Mouse (Mus musculus): ENCODE data around the gene Cdk8.

Cdk8 gene

DNA sequence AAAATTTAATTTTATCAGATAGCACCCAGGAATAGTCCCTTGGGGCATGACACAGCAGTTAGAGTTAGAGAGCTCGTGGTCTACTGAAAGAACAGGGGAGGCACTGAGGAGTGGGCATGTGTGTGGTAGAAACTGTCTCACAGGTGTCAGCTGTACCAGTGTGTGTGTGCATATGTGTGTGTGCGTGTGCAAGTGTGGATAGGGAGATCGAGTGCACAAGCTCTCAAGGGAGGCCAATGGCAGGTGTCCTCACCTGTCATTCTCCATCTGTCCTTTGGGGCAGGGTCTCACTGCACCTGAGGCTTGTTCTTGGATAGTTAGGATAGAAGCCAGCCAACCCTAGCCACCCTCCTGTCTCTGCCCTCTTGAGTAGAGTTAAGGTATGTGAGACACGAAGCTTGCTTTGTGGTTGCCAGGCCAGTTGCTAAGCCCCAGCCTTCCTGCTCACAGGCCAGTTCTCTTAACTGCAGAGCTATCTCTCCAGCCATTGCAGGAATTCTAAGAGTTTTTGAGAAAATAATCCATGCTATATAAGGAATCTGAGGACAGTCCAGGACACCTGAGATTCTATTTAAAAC, 50.3 kb downstream of the Cdk8 start:
- no peak for DNase-seq (ENCODE audit: low spot score in 2 of 2)

DNA sequence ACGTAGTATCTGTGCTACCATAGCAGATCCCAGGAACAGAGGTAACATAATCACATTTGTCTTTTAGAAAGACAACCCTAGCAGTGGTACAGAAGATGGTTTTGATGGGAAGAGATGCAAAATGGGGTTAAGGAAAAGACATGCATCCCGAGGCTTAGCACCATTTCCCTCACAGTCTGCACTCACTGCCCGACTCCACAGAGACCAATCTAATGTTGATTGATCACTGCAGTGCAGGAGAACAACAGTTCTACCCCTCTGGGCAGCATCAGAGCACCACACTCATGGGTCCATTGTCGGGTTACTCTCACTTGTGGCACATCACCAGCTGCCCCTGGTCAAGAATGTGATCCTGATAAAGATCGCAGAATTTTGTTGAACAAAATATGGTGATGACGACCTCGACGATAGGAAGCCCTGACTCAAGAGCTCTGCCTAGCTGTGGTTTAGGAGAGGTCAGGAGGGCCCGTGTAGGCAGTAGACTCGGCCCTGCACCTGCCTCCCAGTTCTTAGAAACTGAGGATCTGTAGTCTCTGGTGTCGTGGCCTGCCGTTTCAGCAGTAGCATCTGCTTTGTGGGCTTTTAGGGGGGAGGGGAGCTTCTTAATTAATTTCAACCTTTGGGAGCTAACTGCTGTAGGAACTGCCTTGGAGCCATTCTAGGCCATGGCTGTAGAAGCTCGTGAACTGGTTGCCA, 51.0 kb downstream of the Cdk8 start:
- no peak for DNase-seq (ENCODE audit: low spot score in 2 of 2)

DNA sequence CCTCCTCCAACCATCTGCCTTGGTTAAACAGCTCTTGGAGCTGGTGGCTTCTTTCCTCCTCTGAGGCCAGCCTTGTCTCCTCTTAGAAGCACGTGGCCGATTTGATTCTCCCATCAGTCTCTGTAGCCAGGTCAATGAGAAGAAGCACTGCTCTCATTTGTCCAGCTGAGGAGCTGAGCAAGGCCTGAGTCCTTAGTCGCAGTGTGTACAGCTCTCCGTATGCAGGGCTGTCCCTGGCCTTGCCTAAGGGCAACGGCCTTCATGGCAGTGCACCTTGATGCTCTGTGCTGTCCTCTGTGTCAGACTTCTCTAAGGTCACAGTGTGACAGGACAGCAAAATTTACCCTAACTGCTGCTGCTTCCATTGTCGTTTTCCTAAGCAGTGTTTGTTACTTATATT, 52.9 kb downstream of the Cdk8 start:
- DNase-seq (ENCODE audit: low spot score in 2 of 2): no peak

DNA sequence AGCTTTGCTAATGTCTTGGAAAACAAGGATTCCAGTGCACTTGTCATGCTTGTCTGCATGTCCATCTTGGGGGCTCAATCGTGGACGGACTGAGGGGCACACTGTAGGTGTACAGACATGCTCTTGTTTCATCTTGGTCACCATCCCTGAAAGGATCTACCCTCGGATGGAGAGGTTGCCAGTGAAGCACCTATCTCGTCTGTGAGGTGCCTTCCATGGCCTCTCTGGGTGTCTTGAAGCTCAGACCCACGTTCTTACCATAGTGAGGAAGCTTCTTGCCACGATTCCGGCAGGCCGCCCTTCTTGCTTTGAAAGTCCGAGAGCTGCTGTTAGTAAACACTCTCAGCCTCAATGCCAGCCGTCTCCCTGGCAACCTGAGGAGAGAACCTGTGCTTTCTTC, 56.4 kb downstream of the Cdk8 start:
- DNase-seq (ENCODE audit: low spot score in 2 of 2): no peak

DNA sequence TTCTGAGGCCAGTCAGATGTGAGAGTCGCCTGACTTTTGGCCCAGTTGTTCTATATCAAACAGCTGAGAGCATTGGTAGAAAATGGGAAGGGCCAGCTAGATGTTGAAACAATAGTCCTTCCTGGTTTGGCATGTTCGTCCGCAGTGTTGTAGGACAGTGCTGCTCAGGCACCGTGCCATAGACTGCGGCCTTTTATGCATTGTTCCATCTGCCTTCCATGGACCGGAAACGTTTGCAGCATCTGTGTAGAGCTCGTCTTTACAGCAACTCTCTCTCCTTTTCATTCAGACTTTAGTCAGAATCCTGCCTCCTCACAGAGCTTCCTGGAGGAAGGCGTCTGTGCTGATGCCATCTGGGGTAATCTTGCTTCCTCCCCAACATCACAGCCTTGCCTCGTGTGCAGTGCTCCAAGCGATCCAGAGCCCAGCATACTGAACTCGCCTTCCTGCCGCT, 57.0 kb downstream of the Cdk8 start:
- DNase-seq (ENCODE audit: low spot score in 2 of 2): no peak

DNA sequence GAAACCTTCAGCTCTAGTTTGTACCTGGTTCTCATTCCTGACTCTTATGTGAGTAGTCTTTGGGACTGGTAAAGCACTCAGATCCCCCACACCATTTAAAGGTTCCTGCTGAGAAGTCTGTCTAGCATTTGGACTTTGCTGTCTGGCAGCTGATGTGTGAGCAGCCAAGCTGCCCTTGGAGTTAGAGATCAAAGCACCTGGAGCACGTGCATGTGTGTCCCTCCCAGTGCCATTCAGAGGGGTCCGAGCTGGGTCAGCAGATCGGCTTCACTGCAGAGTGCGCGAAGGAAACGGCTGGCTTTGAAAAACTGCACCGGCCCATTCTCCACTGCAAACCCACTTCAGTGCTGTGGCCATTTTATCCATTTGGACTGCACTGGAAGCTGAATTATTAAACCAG, 58.9 kb downstream of the Cdk8 start:
- no peak for DNase-seq (ENCODE audit: low spot score in 2 of 2)

DNA sequence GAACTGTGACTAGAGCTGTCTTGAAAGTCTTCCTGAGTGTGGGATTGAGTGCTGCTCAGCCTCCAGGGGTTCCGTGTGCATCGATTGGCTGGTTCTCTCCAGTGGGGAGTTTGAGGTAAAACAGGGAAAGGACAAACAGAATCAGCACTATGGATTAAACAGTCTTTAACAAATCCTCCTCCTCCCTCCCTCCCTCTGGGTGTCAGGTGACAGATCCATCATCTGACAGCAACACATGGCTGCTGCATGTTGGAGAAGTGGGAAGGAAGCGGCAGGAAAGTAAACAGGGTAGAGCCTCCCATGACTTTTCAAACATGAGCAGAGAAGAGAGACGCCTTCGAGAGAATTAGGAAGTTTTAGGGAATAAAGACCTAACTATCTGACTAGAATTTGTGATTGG, 59.4 kb downstream of the Cdk8 start:
- DNase-seq (ENCODE audit: low spot score in 2 of 2): no peak

DNA sequence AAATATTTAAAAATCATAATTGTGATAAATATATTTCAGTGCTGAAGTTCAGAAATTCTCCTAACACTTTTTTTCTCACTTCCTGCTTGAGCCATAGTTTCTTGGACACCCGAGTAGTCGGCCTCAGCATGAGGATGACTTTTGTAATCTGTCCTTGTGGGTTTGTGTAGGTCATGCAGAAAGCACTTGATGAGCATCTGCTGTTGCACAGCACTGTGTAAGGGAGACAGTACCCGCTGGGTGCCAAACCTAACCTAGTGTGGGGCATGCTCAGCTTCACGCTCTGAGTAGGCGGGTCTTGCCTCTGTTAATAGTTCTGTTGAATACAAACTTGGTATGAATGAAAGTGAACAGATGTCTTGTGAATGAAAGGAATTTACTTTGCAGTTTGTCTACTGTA, 60.5 kb downstream of the Cdk8 start:
- no peak for DNase-seq (ENCODE audit: low spot score in 2 of 2)

DNA sequence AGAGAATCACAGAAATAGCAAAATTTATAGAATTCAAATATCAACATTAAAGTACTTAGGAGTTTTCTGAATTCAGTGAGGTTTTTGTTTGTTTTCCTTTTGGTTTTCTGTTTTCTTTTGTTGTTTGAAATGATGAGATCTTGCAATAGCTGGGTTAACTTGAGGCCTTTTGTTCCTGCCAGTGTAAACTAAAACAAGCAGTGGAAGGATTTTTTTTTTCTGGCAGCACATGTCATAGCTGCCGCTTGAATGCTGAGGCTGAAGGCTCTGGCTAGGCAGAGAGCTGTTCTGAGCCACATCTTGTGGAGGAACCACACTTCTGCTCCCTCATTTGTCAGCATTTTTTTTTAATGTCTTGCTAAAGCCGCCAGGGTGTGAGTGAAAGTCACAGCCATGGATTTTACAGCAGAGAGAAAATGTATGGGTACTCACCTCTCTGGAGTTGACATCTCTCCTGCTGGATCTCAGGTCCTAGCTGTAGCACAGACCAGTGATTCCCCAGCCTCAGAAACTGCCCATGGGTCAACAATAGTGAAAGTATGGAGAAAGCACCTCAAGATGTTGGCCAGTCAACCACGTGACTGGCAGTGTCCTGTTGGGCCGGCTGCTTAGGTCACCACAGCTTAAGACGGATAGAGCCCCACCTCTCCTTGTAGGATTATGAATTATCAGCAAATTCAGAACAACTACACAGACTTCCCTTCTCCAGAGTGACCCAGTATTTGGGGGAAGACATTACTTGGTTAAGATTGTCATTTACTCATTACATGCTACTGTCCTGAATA, 62.1 kb downstream of the Cdk8 start:
- no peak for DNase-seq (ENCODE audit: low spot score in 2 of 2)

DNA sequence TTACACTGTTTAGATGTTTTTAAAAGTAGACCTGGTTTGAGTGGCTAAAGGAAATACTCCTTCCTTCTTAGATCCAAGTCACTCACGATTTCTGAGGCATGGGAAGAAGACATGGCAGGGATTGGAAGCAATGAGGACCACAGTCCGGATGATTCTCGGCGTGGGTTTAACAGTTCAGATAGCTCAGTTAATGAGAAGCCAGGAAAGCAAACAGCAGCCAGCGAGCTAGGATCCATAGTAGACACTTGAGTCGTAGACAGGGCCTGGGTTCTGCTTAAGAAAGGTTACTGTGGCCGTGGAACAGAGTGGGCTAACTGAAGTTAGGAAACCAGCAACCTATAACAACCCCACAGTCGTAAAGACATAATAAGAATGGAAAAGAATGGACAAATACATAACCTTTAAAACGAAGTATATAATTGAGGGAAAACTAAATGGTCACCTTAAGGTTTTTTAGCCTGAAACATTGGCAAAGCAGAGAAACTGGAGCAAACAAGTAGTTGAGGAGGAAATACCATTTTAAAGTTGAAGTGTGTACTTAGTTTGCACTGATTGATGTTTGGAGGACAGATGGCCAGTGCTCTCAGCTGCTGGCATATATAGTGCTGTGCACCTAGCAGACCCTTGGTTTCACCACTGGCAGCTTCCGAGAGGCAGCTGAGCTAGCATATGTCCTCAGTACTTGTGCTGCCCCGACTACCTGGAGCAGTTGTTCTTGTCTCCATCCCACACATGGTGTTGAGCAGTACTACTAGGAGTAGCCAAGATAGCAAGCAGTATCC, 63.1 kb downstream of the Cdk8 start:
- no peak for DNase-seq (ENCODE audit: low spot score in 2 of 2)

DNA sequence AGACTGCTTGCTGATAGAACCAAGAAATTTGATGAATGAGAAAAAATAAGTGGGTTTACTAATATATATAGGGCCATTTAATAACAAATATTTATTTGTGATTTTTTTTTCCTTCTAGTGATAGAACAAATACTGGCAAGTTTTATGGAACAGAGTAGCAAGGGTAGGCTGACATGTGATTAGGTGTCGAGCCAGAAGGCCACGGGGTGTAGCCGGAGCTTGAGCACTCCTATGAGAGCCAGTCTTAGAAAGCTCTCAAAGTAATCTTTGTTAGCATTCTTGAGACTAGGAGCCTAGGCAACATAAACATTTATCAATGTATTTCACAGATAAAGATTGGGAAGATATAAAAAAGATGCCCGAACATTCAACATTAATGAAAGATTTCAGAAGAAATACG, 63.8 kb downstream of the Cdk8 start:
- no peak for DNase-seq (ENCODE audit: low spot score in 2 of 2)

DNA sequence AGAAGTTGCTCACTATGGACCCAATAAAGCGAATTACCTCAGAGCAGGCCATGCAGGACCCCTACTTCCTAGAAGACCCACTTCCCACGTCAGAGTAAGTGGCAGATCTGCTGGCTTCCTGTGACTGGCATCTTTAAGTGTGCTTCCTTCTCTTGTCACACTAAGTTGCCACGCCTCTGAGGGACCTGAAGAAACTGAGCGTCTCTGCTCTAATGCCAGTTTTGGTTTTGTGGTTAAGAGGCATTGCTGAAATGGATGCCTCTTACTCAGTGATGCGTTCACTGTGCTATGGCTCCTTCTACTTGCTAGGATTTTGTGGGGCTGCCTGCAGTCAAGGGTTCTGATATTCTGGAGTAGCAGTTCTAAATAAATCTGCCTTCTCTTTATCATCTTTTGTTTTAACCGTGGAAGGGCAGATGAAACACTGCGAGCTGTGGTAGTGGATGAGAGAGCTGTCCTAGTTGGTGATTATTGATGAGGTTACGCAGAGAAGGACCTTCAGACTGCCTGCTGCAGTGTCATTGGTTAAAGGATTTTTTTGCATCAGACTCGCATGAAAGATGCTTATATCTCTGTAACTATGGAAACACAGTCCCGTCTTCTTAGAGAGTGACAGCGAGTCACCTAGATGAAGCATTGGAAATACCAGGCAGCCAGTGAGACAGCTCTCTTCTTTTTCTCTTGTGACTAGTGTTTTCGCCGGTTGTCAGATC, 67.9 kb downstream of the Cdk8 start:
- no peak for DNase-seq (ENCODE audit: low spot score in 2 of 2)

DNA sequence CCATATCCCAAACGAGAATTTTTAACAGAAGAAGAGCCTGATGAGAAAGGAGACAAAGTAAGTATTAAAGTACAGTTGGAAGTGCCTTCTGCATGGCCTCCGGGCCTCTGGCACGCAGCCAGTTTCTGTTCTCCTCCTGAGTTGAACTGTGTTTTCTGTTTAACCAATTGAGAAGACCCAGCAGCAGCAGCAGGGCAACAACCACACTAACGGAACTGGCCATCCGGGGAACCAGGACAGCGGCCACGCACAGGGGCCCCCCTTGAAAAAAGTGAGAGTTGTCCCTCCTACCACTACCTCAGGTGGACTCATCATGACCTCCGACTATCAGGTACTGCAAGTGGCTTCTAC, 68.5 kb downstream of the Cdk8 start:
- DNase-seq (ENCODE audit: low spot score in 2 of 2): peak in 1 of 2 experiments; percentile 26

DNA sequence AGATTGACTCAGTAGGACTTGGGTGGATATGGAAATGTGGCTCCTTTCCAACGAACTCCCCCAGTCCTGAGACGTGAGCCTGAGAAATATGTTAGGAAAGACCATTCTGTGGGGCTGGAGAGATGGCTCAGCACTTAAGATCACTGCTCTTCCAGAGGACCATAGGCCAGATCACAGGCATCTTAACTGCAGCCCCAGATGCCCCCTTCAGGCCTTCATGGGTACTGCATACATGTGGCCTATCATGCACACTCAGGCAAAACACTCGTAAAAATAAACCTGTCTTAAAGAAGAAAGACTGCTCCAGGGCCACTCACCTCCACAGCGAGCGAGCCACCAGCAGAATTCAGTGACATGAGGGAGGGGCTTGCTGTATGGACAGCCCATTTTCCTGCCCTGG, 72.4 kb downstream of the Cdk8 start:
- peak; percentile 43 to 72 for DNase-seq (ENCODE audit: low spot score in 2 of 2)

DNA sequence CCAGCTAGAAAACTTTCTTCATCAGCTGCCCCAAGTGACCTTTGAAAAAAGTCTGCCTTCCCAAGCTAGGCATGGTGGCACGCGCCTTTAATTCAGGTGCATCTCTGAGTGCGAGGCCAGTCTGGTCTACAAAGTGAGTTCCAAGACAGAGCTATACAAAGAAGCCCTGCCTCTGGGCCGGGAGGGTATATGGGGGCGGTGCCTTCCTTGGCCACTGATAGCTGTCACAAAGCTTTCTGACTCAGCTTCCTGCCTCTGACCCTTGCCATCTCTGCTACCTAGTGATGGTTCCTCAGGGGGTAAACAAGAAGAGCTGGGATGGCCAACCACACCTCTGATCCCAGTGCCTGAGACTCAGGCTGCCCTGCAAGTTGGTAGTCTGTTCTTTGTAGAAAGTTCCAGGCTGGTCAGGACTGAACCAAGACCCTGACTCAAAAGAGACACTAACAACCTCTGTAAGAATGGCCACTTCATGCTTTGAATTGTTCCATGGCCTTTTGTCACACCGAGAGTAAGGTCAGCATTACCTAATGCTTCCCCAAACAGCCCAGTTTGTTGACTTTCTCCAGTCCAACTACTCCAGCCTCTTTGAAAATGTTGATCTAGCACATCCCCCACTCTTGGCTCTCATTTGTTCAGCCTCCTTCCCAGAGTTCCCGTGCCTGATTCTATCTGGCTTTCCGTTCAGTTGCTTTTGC, 76.2 kb downstream of the Cdk8 start:
- DNase-seq (ENCODE audit: low spot score in 2 of 2): no peak

DNA sequence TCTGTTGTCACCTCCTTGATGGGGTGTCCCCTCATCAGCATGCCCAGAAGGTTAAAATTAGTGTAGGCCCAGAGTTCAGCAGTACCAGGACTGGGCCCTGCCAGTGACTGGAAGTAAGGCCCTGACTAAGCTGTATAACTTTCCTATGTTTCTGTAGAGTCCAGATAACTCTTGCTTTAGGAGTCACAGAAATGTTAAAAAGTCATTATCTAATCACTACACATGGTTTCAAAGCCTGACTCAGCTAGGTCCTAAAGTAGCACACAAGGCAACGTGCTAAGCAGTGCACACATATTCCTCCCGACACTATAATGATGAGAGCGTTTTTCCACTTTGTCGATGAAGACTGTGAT, 76.7 kb downstream of the Cdk8 start:
- no peak for DNase-seq (ENCODE audit: low spot score in 2 of 2)

DNA sequence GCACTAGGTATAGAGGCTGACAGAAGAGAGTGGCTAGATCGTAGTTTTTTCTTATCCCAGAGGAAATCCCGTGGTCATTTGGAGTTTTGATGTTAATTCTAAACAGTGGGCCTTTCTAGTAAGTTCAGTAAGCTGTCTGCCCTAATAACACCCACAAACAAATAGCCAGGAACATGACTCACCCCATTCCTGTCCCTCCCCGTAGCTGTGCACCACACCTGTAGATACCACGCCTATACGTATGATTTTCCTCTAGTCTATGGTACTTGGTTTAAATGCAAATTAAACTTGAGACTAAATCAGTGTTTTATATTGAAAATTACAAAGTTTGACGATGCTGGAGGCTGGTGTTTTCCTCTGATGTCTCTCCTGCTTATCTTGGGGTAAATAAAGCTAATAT, 83.5 kb downstream of the Cdk8 start:
- DNase-seq (ENCODE audit: low spot score in 2 of 2): no peak

DNA sequence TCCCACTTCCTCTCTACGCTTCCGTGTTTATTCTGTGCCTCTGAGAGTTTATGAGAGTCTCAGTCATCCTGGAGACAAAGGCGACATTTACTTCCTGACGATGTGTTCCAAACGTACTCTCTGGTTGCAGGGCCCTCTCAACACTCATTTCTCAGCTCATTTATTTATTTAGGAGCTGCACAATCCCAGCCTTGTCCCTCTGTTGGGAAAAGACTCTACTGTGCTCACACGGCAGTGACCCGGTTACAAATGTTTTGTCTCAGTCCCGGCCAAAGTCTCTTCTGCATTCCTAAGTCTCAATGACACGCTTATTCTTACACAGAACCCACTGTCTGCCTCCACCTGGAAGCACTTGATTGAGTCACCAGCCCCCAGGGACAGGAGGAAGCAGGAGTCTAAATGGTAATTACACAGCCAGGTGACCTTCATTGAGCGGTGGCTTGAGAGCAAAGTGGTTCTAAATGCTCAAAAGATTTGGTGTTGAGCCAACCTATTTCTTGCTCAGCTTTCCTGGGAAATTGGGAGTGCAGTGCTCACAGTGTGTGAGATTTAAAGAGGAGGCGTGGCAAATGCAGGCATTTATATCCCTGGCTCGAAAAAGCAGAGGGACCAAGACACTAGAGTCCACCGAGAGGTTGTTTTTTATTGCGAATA, 84.4 kb downstream of the Cdk8 start:
- DNase-seq (ENCODE audit: low spot score in 2 of 2): no peak

DNA sequence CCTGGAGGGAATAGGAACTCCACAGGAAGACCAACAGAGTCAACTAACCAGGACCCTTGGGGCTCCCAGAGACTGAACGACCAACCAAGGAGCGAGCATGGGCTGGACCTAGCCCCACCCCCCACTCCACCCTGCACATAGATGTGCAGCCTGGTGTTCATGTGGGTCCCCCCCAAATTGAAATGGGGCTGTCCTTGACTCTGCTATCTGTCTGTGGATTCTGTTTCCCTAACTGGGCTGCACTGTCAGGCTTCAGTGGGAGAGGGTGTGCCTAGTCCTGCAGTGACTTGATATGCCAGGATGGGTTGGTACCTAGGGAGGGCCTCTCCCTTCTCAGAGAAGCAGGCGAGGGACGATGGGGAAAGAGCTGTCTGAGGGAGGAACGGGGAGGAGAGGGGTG, 85.3 kb downstream of the Cdk8 start:
- no peak for DNase-seq (ENCODE audit: low spot score in 2 of 2)

DNA sequence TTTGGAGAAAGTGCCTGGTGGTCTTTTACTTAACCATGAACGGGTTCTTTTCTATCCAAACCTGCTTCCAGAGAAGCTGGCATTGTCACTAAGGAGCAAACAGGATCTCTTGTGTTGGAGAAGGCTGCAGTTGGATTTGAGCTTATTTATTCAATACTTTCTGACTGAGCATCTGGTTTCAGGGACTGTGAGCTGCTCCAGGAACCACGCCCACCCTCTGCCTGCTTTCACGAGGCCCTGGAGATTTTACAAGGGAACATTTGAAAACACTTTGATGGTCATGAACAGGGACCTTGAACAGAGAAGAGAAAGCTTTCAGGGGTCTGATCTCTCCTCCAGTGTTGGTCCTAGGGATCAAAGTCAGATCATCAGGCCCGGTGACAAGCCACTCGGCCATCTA, 87.0 kb downstream of the Cdk8 start:
- no peak for DNase-seq (ENCODE audit: low spot score in 2 of 2)

DNA sequence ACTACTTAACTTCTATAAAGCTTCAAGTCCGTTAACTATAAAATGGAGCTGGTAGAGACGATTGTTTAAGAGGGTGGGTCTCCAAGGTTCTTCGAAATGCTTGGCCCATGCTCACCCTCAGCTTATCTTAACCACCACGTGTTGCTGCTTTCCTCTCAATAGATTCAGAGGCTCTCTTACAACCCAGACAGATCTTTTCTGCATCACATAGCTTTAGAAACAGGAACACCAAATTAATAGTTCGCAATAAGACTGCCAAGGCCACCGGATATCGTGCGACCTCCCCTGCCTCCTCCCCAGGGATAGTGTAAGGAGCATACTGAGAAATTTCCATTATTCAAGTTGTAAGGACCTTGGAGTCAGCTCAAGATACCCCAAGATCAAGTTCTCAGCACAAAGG, 87.4 kb downstream of the Cdk8 start:
- DNase-seq (ENCODE audit: low spot score in 2 of 2): no peak
